Mouse (Mus musculus): ENCODE results near the gene Shank3. TPM values are rescaled to one million over a fixed set of nuclear protein-coding genes. Genes with fewer than 3 reads are reported as not detected.

Gene Shank3
- polyA plus RNA-seq, 1 experiment from 2014 or later = 0.70 TPM

- 76% methylated on average over 7 of the region's 7 CpGs for WGBS
- Histone ChIP-seq H3K4me3 (ENCODE audit: low read length) (no peak overlapping the region), H3K9me3 (ENCODE audit: control insufficient read depth, low read length) (no peaks in the 10 kb centered on the region), H3K27me3 (replicated peaks; ENCODE audit: control insufficient read depth, insufficient read depth, low read length) (peaks cover 22% of the 10 kb centered on the region), H3K4me1 (ENCODE audit: control insufficient read depth, insufficient read depth, low read length) (peaks cover 15% of the 10 kb centered on the region), H3K9ac (ENCODE audit: low read depth, low read length) (no peak overlapping the region), H3K4me2 (ENCODE audit: low read depth, low read length) (no peak overlapping the region), H3K27ac (ENCODE audit: low read length) (no peak overlapping the region), H3K36me3 (ENCODE audit: control insufficient read depth, insufficient read depth, low read length) (no peaks in the 10 kb centered on the region)
- ATAC-seq = no peak
These were observed 28.0 kb downstream of the Shank3 start for GRCm38 (mm10) chr15:89527466-89527865.

GRCm38 (mm10) chr15:89528201-89528850, 28.9 kb downstream of the Shank3 start:
- no peak for ATAC-seq
- H3K4me3 ChIP-seq (ENCODE audit: low read length) = no peak overlapping the region
- peaks cover 13% of the 10 kb centered on the region for H3K4me1 ChIP-seq (ENCODE audit: control insufficient read depth, insufficient read depth, low read length)
- no peak overlapping the region for H3K9ac ChIP-seq (ENCODE audit: low read depth, low read length)
- H3K9me3 ChIP-seq (ENCODE audit: control insufficient read depth, low read length) = no peaks in the 10 kb centered on the region
- H3K27ac ChIP-seq (ENCODE audit: low read length) = no peak overlapping the region
- 78% methylated on average over 18 of the region's 18 CpGs for WGBS
- no peak overlapping the region for H3K4me2 ChIP-seq (ENCODE audit: low read depth, low read length)
- H3K36me3 ChIP-seq (ENCODE audit: control insufficient read depth, insufficient read depth, low read length) = no peaks in the 10 kb centered on the region
- H3K27me3 ChIP-seq (replicated peaks; ENCODE audit: control insufficient read depth, insufficient read depth, low read length) = peaks cover 13% of the 10 kb centered on the region

- no peak overlapping the region for H3K4me3 ChIP-seq (ENCODE audit: low read length)
- WGBS = 94% methylated on average over 10 of the region's 10 CpGs
- no peaks in the 10 kb centered on the region for H3K9me3 ChIP-seq (ENCODE audit: control insufficient read depth, low read length)
- H3K27me3 ChIP-seq (replicated peaks; ENCODE audit: control insufficient read depth, insufficient read depth, low read length) = peaks cover 10% of the 10 kb centered on the region
- H3K4me2 ChIP-seq (ENCODE audit: low read depth, low read length) = no peak overlapping the region
- no peak overlapping the region for H3K27ac ChIP-seq (ENCODE audit: low read length)
- H3K36me3 ChIP-seq (ENCODE audit: control insufficient read depth, insufficient read depth, low read length) = no peaks in the 10 kb centered on the region
- ATAC-seq = no peak
- no peak overlapping the region for H3K9ac ChIP-seq (ENCODE audit: low read depth, low read length)
- peaks cover 12% of the 10 kb centered on the region for H3K4me1 ChIP-seq (ENCODE audit: control insufficient read depth, insufficient read depth, low read length)
These were observed 29.5 kb downstream of the Shank3 start for GRCm38 (mm10) chr15:89528923-89529322.

- Histone ChIP-seq H3K4me3 (ENCODE audit: low read length) (no peak overlapping the region), H3K9ac (ENCODE audit: low read depth, low read length) (no peak overlapping the region), H3K9me3 (ENCODE audit: control insufficient read depth, low read length) (no peaks in the 10 kb centered on the region), H3K36me3 (ENCODE audit: control insufficient read depth, insufficient read depth, low read length) (no peaks in the 10 kb centered on the region), H3K4me1 (ENCODE audit: control insufficient read depth, insufficient read depth, low read length) (peaks cover 6% of the 10 kb centered on the region; the same call in 1 of the 2 replicates), H3K4me2 (ENCODE audit: low read depth, low read length) (no peak overlapping the region), H3K27ac (ENCODE audit: low read length) (no peak overlapping the region), H3K27me3 (replicated peaks; ENCODE audit: control insufficient read depth, insufficient read depth, low read length) (no peaks in the 10 kb centered on the region)
- ATAC-seq = no peak
- 10% methylated on average over 4 of the region's 4 CpGs for WGBS
These were observed 30.9 kb downstream of the Shank3 start for GRCm38 (mm10) chr15:89530336-89530735.

- WGBS = 89% methylated on average over 5 of the region's 5 CpGs
- H3K36me3 ChIP-seq (ENCODE audit: control insufficient read depth, insufficient read depth, low read length) = no peaks in the 10 kb centered on the region
- H3K9ac ChIP-seq (ENCODE audit: low read depth, low read length) = no peak overlapping the region
- no peak overlapping the region for H3K4me3 ChIP-seq (ENCODE audit: low read length)
- ATAC-seq = no peak
- no peak overlapping the region for H3K4me2 ChIP-seq (ENCODE audit: low read depth, low read length)
- H3K9me3 ChIP-seq (ENCODE audit: control insufficient read depth, low read length) = no peaks in the 10 kb centered on the region
- H3K4me1 ChIP-seq (ENCODE audit: control insufficient read depth, insufficient read depth, low read length) = peaks cover 6% of the 10 kb centered on the region; the same call in 1 of the 2 replicates
- no peak overlapping the region for H3K27ac ChIP-seq (ENCODE audit: low read length)
- no peaks in the 10 kb centered on the region for H3K27me3 ChIP-seq (replicated peaks; ENCODE audit: control insufficient read depth, insufficient read depth, low read length)
These were observed 32.0 kb downstream of the Shank3 start for GRCm38 (mm10) chr15:89531399-89531798.

- Histone ChIP-seq H3K9ac (ENCODE audit: low read depth, low read length) (no peak overlapping the region; the same call in 1 of the 2 replicates), H3K27ac (ENCODE audit: low read length) (no peak overlapping the region), H3K27me3 (replicated peaks; ENCODE audit: control insufficient read depth, insufficient read depth, low read length) (no peaks in the 10 kb centered on the region), H3K4me1 (ENCODE audit: control insufficient read depth, insufficient read depth, low read length) (peaks cover 6% of the 10 kb centered on the region; the same call in 1 of the 2 replicates), H3K36me3 (ENCODE audit: control insufficient read depth, insufficient read depth, low read length) (no peaks in the 10 kb centered on the region), H3K4me3 (ENCODE audit: low read length) (no peak overlapping the region), H3K4me2 (ENCODE audit: low read depth, low read length) (0 out of 2 replicates have a peak overlapping the region, but pooled peaks have one; percentile 10), H3K9me3 (ENCODE audit: control insufficient read depth, low read length) (no peaks in the 10 kb centered on the region)
- ATAC-seq = peak; percentile 72
- 28% methylated on average over 29 of the region's 29 CpGs for WGBS
These were observed 32.9 kb downstream of the Shank3 start for GRCm38 (mm10) chr15:89532026-89532923.

- no peak for ATAC-seq
- Histone ChIP-seq H3K36me3 (ENCODE audit: control insufficient read depth, insufficient read depth, low read length) (no peaks in the 10 kb centered on the region), H3K27ac (ENCODE audit: low read length) (no peak overlapping the region), H3K4me3 (ENCODE audit: low read length) (no peak overlapping the region), H3K27me3 (replicated peaks; ENCODE audit: control insufficient read depth, insufficient read depth, low read length) (no peaks in the 10 kb centered on the region), H3K9me3 (ENCODE audit: control insufficient read depth, low read length) (no peaks in the 10 kb centered on the region), H3K4me1 (ENCODE audit: control insufficient read depth, insufficient read depth, low read length) (peaks cover 6% of the 10 kb centered on the region; the same call in 1 of the 2 replicates), H3K9ac (ENCODE audit: low read depth, low read length) (no peak overlapping the region), H3K4me2 (ENCODE audit: low read depth, low read length) (0 out of 2 replicates have a peak overlapping the region, but pooled peaks have one; percentile 10)
- WGBS = 76% methylated on average over 23 of the region's 23 CpGs
These were observed 33.8 kb downstream of the Shank3 start for GRCm38 (mm10) chr15:89532924-89533842.

- Histone ChIP-seq H3K4me3 (ENCODE audit: low read length) (no peak overlapping the region), H3K9me3 (ENCODE audit: control insufficient read depth, low read length) (no peaks in the 10 kb centered on the region), H3K4me2 (ENCODE audit: low read depth, low read length) (no peak overlapping the region), H3K9ac (ENCODE audit: low read depth, low read length) (no peak overlapping the region), H3K36me3 (ENCODE audit: control insufficient read depth, insufficient read depth, low read length) (no peaks in the 10 kb centered on the region), H3K27me3 (replicated peaks; ENCODE audit: control insufficient read depth, insufficient read depth, low read length) (no peaks in the 10 kb centered on the region), H3K27ac (ENCODE audit: low read length) (no peak overlapping the region), H3K4me1 (ENCODE audit: control insufficient read depth, insufficient read depth, low read length) (peaks cover 6% of the 10 kb centered on the region; the same call in 1 of the 2 replicates)
- WGBS = 91% methylated on average over 10 of the region's 10 CpGs
- ATAC-seq = no peak
These were observed 34.4 kb downstream of the Shank3 start for GRCm38 (mm10) chr15:89533843-89534207.

GRCm38 (mm10) chr15:89544171-89544570, 44.7 kb downstream of the Shank3 start:
- Histone ChIP-seq H3K9ac (ENCODE audit: low read depth, low read length) (no peak overlapping the region), H3K4me3 (ENCODE audit: low read length) (no peak overlapping the region), H3K4me2 (ENCODE audit: low read depth, low read length) (no peak overlapping the region), H3K36me3 (ENCODE audit: control insufficient read depth, insufficient read depth, low read length) (no peaks in the 10 kb centered on the region), H3K27ac (ENCODE audit: low read length) (no peak overlapping the region), H3K4me1 (ENCODE audit: control insufficient read depth, insufficient read depth, low read length) (no peaks in the 10 kb centered on the region), H3K9me3 (ENCODE audit: control insufficient read depth, low read length) (no peaks in the 10 kb centered on the region), H3K27me3 (replicated peaks; ENCODE audit: control insufficient read depth, insufficient read depth, low read length) (peaks cover 15% of the 10 kb centered on the region; the same call in 1 of the 2 replicates)
- WGBS = 88% methylated on average over 7 of the region's 7 CpGs
- no peak for ATAC-seq

All from intestine, embryonic 16.5 days (tissue).